8 mouse cellular contexts compared by ENCODE assay signal in the genomic region with DNA sequence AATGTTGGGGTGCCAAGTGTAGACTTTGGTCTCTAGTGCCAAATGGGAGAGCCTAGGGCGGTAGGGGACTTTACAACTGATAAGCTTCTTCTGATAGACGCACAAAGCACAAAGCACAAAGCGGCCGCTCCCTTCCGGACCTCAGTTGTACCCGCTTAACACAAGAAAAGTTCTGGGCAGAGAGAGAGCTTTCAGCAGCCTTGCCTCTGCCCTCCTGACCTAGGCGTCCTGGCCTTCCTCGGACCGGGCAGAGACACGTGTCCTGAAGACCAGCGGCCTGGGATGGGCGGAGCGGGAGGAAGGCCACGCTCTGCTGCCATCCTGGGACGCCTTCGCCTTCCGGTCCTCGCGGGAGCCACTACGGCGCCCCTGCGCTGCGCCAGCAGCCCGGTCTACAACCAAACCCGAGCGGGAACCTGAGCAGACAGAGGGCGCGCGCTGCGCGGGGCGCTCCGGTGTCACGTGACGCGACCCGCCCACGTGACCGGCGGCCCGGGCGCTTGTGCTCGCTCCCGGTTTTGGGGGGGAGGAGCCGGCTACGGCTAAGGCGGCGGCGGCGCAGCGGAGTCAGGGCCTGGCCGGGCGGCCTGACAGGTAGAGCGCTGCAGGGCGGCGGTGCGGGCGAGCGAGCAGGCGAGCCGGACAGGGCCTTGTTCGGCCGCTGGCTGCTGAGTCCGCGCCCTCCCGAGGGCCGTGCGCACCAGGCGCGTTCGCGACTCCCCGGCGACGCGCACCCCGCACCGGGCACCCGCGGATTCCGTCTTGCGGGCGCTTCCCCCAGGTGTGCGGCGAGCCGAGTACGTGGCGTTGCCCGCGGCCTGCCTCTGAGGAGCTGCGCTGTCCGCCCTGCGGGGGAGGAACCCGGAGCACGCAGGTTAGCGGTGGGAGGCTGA. TPM values are rescaled to one million over a fixed set of nuclear protein-coding genes. Genes with fewer than 3 reads are reported as not detected.
DNase-seq lines count a peak whose midpoint lies in the region; ATAC-seq and TF ChIP-seq lines count a peak whose summit lies in the region.

Gene Rcbtb1 (plus strand): TSS at position 499 of the 893 bp plus-strand sequence.

- H3K9me3 ChIP-seq in embryonic facial prominence, embryonic 14.5 days (ENCODE audit: control insufficient read depth, low read length) = 0 out of 2 replicates have a peak, but pooled peaks cover 8% of the 10 kb centered on the region
- H3K9me3 ChIP-seq in limb, embryonic 13.5 days = no peaks in the 10 kb centered on the region
- no peaks in the 10 kb centered on the region for H3K9me3 ChIP-seq in midbrain, embryonic 16.5 days (replicated peaks; ENCODE audit: control insufficient read depth, low read length, poor library complexity, severe bottlenecking)

- 0 out of 2 replicates have a peak, but pooled peaks have one; percentile 26 for TF ChIP-seq EP300 in heart, adult 2 months (IDR thresholded peaks at IDR 0.05; ENCODE audit: insufficient read depth, low read depth, low read length)

- H3K79me2 ChIP-seq in heart, adult 2 months (replicated peaks; ENCODE audit: control insufficient read depth, insufficient read depth, low read length) = no peaks in the 10 kb centered on the region

- ATAC-seq in embryonic facial prominence, embryonic 14.5 days (ENCODE audit: low read depth) = peak; percentile 95
- ATAC-seq in limb, embryonic 13.5 days (ENCODE audit: low FRiP score, low read depth) = peak; percentile 95
- peak; percentile 96 for ATAC-seq in midbrain, embryonic 16.5 days

- H3K27me3 ChIP-seq in embryonic facial prominence, embryonic 14.5 days (replicated peaks; ENCODE audit: control insufficient read depth, insufficient read depth, low read length) = no peaks in the 10 kb centered on the region
- no peaks in the 10 kb centered on the region for H3K27me3 ChIP-seq in heart, adult 2 months (ENCODE audit: control insufficient read depth, insufficient read depth, low read length)
- no peaks in the 10 kb centered on the region for H3K27me3 ChIP-seq in limb, embryonic 13.5 days
- H3K27me3 ChIP-seq in midbrain, embryonic 16.5 days (ENCODE audit: control insufficient read depth, insufficient read depth, low read depth, low read length) = no peaks in the 10 kb centered on the region

- DNase-seq in 3134 (ENCODE audit: extremely low read depth, insufficient read length, low spot score) = peak; percentile 97
- peak; percentile 79 to 82 for DNase-seq in adrenal gland, postnatal 4 days (ENCODE audit: low spot score in 2 of 2)
- peak; percentile 96 for DNase-seq in embryonic facial prominence, embryonic 14.5 days (ENCODE audit: low spot score)
- peak; percentile 95 to 97 for DNase-seq in heart, adult 2 months
- DNase-seq in kidney, adult 8-10 months = peak; percentile 94 to 95
- DNase-seq in spleen, postnatal 10 days (ENCODE audit: low spot score in 2 of 2) = peak; percentile 91 to 92

- peak; percentile 27; the same call in 1 of the 2 replicates for TF ChIP-seq POLR2A in heart, adult 2 months (IDR thresholded peaks at IDR 0.05; ENCODE audit: insufficient read depth, low read depth, low read length)

- peak within 1 kb of the TSS; percentile 81 for H3K4me2 ChIP-seq in embryonic facial prominence, embryonic 14.5 days (ENCODE audit: low read depth, low read length)
- peak within 1 kb of the TSS; percentile 80 for H3K4me2 ChIP-seq in limb, embryonic 13.5 days (replicated peaks)
- peak within 1 kb of the TSS; percentile 75 for H3K4me2 ChIP-seq in midbrain, embryonic 16.5 days (ENCODE audit: low read length)

- H3K9ac ChIP-seq in embryonic facial prominence, embryonic 14.5 days (ENCODE audit: low read depth, low read length) = peak within 1 kb of the TSS; percentile 97
- peak within 1 kb of the TSS; percentile 94 for H3K9ac ChIP-seq in heart, adult 2 months (ENCODE audit: low read depth, low read length)
- H3K9ac ChIP-seq in limb, embryonic 13.5 days = peak within 1 kb of the TSS; percentile 96
- peak within 1 kb of the TSS; percentile 96 for H3K9ac ChIP-seq in midbrain, embryonic 16.5 days (ENCODE audit: low read depth, low read length)

- H3K4me3 ChIP-seq in embryonic facial prominence, embryonic 14.5 days (ENCODE audit: low read depth, low read length) = peak within 1 kb of the TSS; percentile 88
- H3K4me3 ChIP-seq in heart, adult 2 months = peak within 1 kb of the TSS; percentile 100
- H3K4me3 ChIP-seq in limb, embryonic 13.5 days = peak within 1 kb of the TSS; percentile 86
- H3K4me3 ChIP-seq in midbrain, embryonic 16.5 days (ENCODE audit: low read depth, low read length) = peak within 1 kb of the TSS; percentile 88

- peaks cover 14% of the 10 kb centered on the region; the same call in 1 of the 2 replicates for H3K4me1 ChIP-seq in embryonic facial prominence, embryonic 14.5 days (ENCODE audit: control insufficient read depth, insufficient read depth, low read length)
- peaks cover 1% of the 10 kb centered on the region for H3K4me1 ChIP-seq in heart, adult 2 months (ENCODE audit: control insufficient read depth, insufficient read depth, low read length)
- peaks cover 33% of the 10 kb centered on the region for H3K4me1 ChIP-seq in limb, embryonic 13.5 days
- peaks cover 36% of the 10 kb centered on the region for H3K4me1 ChIP-seq in midbrain, embryonic 16.5 days (ENCODE audit: control insufficient read depth, insufficient read depth, low read length)

- H3K27ac ChIP-seq in embryonic facial prominence, embryonic 14.5 days (replicated peaks; ENCODE audit: low read depth, low read length) = peak within 1 kb of the TSS; percentile 95
- H3K27ac ChIP-seq in heart, adult 2 months = peak within 1 kb of the TSS; percentile 96
- peak within 1 kb of the TSS; percentile 96 for H3K27ac ChIP-seq in limb, embryonic 13.5 days
- H3K27ac ChIP-seq in midbrain, embryonic 16.5 days (ENCODE audit: low read length) = peak within 1 kb of the TSS; percentile 98

- peak; percentile 79 for TF ChIP-seq CTCF in heart, adult 2 months (IDR thresholded peaks at IDR 0.05)

- H3K36me3 ChIP-seq in embryonic facial prominence, embryonic 14.5 days (ENCODE audit: control insufficient read depth, insufficient read depth, low read length) = no peaks in the 10 kb centered on the region
- H3K36me3 ChIP-seq in heart, adult 2 months (ENCODE audit: control insufficient read depth, insufficient read depth, low read length) = peaks cover 4% of the 10 kb centered on the region
- H3K36me3 ChIP-seq in limb, embryonic 13.5 days = no peaks in the 10 kb centered on the region
- H3K36me3 ChIP-seq in midbrain, embryonic 16.5 days (ENCODE audit: control insufficient read depth, insufficient read depth, low read length) = no peaks in the 10 kb centered on the region

- WGBS in embryonic facial prominence, embryonic 14.5 days = 1% methylated on average over 19 of the region's 96 CpGs
- under 1% methylated on average over 96 of the region's 96 CpGs for WGBS in heart, adult 2 months
- WGBS in limb, embryonic 13.5 days = under 1% methylated on average over 79 of the region's 96 CpGs
- WGBS in midbrain, embryonic 16.5 days = under 1% methylated on average over 90 of the region's 96 CpGs

- intact Hi-C loops in heart, adult 2 months (cut with DNase I) = loop anchor here (1.0 to 10.0 kb wide), 2 partner anchors 234 to 397 kb away; no protein-coding TSS in a partner anchor

RNA-seq across cellular contexts. Expression of gene Rcbtb1, which starts in this region (rescaled TPM):
- 10 to 100 TPM; 55.6 to 57.2 TPM for total RNA-seq in adrenal gland, postnatal 4 days (2021)
- 40.0 and 45.5 TPM in 2 replicates for polyA plus RNA-seq in embryonic facial prominence, embryonic 14.5 days (2014; fragmentation: Nextera tagmentation; extraction: Ambion mirVana)
- total RNA-seq in heart, adult 2 months (2021) = 10 to 100 TPM; 10.2 to 10.9 TPM
- 5.5 and 12.8 TPM in 2 replicates for polyA plus RNA-seq in heart, adult 2 months (2012; rRNA removed)
- polyA plus RNA-seq in limb, embryonic 13.5 days (2015; fragmentation: Nextera tagmentation; extraction: Ambion mirVana) = 77.3 and 78.6 TPM in 2 replicates
- 49.9 and 57.4 TPM in 2 replicates for polyA plus RNA-seq in midbrain, embryonic 16.5 days (2015; fragmentation: Nextera tagmentation; extraction: Ambion mirVana)

Comparison
In these comparisons a context has a peak if more than half of its experiments do, and no peak if none do; other contexts are left out.
1. Peak in every context shown above with its lines: DNase-seq, ATAC-seq, H3K4me3 ChIP-seq and H3K27ac ChIP-seq.
2. RNA of gene Rcbtb1 (total RNA-seq): 55.6 to 57.2 TPM in adrenal gland, postnatal 4 days; 10.2 to 10.9 TPM in heart, adult 2 months; every median in the first group is over 4 times any median in the second.